Mouse (Mus musculus): Measurements from ENCODE around the gene Rubcn.

Gene Rubcn

GRCm38 (mm10) chr16:32873366-32873765, 4.2 kb downstream of the Rubcn start:
- DNase-seq (ENCODE audit: extremely low spot score, low read depth, low spot score), result no peak

- DNase-seq (ENCODE audit: extremely low spot score, low read depth, low spot score), result no peak
Measured at GRCm38 (mm10) chr16:32870231-32870630, 7.3 kb downstream of the Rubcn start.

DNA sequence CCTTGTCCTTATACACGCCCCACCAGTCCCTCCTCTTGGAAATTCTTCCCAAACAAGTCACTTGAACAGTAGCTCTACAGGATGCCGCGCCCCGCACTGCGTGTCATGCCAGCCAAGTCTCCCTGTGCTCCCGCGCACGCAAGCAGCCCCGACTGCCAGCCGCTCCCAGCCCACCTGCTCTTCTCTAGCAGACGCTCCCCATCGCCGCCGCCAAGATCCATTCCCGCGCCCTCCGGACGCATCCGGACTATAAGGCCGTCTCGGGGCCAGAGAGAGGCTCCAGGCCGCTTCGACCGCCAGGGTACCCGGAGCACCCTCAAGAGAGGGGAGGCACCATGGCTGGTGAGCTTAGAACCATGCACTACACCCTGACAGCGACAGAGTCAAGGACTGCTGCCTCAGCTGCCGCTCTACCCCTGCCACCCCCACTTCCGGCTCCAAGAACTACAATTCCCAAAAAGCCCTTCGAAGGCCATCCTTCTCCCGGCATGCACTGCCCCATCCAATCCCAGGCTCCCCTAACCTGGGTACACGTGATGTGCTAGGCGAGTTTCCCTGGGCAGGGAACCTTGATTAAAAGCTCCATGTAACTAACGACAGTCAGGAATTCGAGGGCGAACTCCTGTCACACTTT, 9.5 kb downstream of the Rubcn start:
- DNase-seq (ENCODE audit: extremely low spot score, low read depth, low spot score), result peak; percentile 81

GRCm38 (mm10) chr16:32866713-32867112, 10.9 kb downstream of the Rubcn start:
- DNase-seq (ENCODE audit: extremely low spot score, low read depth, low spot score), result no peak

DNA sequence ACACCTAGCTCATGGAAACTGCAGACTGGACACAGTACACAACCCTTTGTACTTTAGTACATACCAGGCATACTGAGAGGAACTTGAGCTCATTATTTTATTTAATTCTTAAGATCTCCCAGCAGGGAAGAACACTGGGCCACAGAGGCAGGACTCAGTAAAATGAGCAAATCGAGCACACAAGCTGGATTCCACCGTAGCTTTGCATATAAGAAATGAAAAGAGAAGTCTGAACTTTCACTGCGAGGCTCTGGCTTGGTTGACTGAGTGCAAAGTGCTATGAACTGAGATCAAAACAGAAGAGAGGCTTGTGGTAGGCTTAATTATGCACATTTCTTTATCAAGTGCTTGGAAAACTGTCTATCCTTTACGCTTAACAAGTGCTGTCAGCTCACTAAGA, 12.2 kb downstream of the Rubcn start:
- DNase-seq (ENCODE audit: extremely low spot score, low read depth, low spot score), result no peak

DNA sequence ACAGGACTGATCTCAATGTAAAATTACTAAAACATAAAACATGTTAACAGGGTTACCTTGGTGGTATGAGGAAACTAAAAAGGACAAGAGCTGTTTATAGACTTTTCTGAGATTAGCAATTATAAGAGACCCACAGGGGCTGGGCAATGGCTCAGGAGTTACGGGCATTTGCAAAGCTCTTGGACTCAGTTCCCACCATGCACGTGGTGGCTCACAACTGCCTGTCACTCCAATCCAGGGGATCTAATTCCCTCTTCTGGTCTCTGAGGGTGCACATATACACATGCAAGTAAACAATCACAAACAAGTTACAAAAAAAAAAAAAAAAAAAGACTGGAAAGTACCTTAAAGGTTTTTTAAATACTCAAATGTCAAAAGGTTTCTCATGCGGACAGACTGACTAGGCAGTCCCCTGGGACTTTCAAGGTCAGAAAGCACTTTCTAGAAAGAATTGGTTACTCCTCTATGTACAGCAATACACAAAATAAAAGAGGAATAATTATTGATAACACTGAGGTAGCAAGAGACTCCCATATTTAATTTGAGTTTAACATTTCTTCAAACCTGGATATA, 15.7 kb downstream of the Rubcn start:
- no peak for DNase-seq (ENCODE audit: extremely low spot score, low read depth, low spot score)

GRCm38 (mm10) chr16:32858771-32859636, 18.6 kb downstream of the Rubcn start:
- no peak for DNase-seq (ENCODE audit: extremely low spot score, low read depth, low spot score)

DNA sequence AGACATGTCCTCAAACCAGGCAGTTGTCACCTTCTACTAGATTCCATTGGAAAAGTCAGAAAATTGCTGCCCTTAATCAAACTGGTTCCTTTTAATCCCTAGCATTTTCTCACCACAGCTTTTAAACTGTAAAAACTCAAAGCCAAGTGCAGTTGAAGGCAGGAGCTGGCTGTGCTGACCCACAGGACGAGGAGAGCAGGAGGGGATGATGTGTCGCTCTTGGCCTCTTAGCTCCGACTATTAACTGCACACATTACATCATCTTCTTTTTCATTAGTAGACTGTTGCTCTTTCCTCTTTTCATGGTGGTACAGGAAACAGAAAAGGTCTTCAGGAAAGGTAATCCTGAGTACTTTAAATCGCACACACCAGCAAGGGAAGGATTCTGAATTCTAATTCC, 19.2 kb downstream of the Rubcn start:
- no peak for DNase-seq (ENCODE audit: extremely low spot score, low read depth, low spot score)

- DNase-seq (ENCODE audit: extremely low spot score, low read depth, low spot score), result no peak
Measured at GRCm38 (mm10) chr16:32856751-32857150, 20.8 kb downstream of the Rubcn start.

GRCm38 (mm10) chr16:32854050-32854571, 23.5 kb downstream of the Rubcn start:
- no peak for DNase-seq (ENCODE audit: extremely low spot score, low read depth, low spot score)

- no peak for DNase-seq (ENCODE audit: extremely low spot score, low read depth, low spot score)
Measured at GRCm38 (mm10) chr16:32853492-32854049, 24.0 kb downstream of the Rubcn start.

DNA sequence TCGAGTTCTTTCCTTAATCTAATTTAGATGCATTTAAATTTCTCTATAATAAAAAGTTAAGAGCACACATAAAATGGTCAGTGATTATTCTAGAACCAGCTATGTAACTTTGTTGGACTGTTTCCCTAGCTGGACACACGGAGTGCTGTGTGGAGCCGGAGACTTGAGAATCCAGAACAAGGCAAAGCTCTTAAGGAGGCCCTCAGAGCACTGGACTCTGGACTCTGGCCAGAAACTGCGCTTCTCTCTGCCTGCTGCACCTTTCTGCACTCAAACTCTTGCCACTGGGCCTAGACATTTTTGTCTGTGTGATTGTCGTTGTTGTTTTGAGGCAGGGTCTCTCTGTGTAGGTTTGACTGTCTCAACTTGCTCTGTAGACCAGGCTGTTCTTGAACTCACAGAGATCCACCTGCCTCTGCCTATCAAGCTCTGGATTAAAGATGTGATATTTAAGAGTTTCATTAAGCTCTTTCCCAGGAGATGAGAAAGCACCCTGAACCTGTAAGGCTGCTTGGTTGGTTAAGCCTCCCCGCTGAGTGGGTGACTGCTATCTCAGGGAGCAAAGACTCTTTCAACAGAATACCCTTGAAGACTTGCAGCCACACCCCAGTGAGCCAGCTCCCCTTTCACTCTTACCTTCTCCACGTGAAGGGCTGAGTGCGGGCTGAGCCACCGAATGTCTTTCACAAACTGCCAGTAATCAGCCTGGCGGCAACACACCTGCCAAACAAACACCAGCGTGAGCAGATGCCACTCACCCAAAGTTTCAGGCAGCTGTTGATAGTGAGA, 28.3 kb downstream of the Rubcn start:
- DNase-seq (ENCODE audit: extremely low spot score, low read depth, low spot score), result no peak

GRCm38 (mm10) chr16:32847103-32847502, 30.5 kb downstream of the Rubcn start:
- no peak for DNase-seq (ENCODE audit: extremely low spot score, low read depth, low spot score)

DNA sequence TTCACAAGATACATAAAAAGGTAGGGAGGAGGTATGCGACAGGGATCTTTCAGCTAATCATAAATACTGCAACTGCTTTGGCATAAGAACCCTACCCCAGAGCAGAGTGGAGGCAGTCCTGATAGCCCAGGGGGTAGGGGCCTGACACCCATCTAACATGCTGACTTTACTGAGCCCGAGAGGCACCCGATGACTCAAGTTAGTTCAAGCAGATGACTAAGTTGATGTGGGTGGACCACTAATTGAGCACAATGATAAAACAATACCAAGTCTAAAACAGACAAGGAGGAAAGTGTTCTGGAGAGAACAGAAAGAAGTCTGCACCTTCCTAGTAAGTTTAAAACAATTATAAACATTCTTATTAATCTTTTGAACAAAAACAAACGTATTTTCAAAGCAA, 46.1 kb downstream of the Rubcn start:
- DNase-seq (ENCODE audit: extremely low spot score, low read depth, low spot score), result no peak

- no peak for DNase-seq (ENCODE audit: extremely low spot score, low read depth, low spot score)
Measured at GRCm38 (mm10) chr16:32829104-32829503, 48.5 kb downstream of the Rubcn start.

- DNase-seq (ENCODE audit: extremely low spot score, low read depth, low spot score), result no peak
Measured at GRCm38 (mm10) chr16:32826521-32826920, 51.0 kb downstream of the Rubcn start.

GRCm38 (mm10) chr16:32825380-32825779, 52.2 kb downstream of the Rubcn start:
- DNase-seq (ENCODE audit: extremely low spot score, low read depth, low spot score), result no peak

DNA sequence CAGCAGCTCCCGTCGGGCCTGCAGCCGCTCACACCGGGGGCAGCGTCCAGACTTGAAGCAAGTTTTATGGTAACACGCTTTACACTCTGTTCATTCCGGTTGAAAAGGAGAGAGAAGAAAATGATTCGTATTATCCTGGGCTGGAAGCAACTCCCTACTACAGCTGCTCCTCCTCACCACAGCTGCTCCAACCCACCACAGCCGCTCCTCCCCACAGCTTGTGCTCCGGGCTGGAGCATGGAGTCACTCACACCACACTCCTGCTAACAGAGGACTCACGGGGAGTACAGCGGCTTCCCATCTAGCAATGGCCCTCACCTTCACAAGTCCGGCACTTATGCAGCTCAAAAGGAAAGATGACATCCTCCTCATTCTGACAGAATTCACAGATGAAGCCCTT, 53.5 kb downstream of the Rubcn start:
- DNase-seq (ENCODE audit: extremely low spot score, low read depth, low spot score), result no peak

DNA sequence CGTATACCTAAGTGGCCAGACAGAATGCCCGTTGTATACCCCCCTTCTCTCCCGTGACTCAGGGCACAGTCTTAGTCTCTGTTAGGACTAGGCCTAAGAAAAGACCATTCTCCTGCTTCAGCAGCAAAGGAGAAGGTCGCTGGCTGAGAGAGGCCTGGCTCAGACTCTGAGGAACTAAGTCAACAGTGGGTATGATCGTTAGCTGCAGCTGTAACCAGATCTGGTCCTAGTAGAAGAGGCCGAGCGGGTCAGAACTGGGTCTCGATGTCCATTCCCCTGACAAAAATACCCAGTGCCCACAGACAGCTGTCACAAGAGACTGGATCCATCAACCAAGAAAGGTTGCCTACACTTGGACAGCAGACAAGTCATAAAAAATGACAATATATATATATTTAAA, 54.1 kb downstream of the Rubcn start:
- DNase-seq (ENCODE audit: extremely low spot score, low read depth, low spot score), result no peak

DNA sequence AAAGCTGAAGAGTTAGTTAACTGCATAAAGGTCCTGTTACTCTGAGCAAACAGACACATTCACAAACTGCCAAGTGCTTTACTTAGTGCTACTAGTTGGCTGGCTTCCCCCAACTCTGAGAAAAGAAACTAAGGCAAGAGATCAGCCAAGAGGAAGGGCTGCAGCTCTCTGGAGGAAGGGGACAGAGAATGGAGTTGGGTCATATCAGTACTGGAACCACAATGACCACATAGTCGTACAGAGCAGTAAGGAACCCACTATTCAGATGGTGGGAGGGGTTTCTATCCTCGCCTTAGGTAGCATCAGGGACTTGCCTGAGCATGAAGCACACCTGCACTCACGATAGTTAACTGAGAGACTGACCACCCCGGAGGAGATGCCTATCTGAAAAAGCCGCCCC, 54.7 kb downstream of the Rubcn start:
- no peak for DNase-seq (ENCODE audit: extremely low spot score, low read depth, low spot score)

- DNase-seq (ENCODE audit: extremely low spot score, low read depth, low spot score), result no peak
Measured at GRCm38 (mm10) chr16:32822450-32822827, 55.1 kb downstream of the Rubcn start.
